In the genomic region with DNA sequence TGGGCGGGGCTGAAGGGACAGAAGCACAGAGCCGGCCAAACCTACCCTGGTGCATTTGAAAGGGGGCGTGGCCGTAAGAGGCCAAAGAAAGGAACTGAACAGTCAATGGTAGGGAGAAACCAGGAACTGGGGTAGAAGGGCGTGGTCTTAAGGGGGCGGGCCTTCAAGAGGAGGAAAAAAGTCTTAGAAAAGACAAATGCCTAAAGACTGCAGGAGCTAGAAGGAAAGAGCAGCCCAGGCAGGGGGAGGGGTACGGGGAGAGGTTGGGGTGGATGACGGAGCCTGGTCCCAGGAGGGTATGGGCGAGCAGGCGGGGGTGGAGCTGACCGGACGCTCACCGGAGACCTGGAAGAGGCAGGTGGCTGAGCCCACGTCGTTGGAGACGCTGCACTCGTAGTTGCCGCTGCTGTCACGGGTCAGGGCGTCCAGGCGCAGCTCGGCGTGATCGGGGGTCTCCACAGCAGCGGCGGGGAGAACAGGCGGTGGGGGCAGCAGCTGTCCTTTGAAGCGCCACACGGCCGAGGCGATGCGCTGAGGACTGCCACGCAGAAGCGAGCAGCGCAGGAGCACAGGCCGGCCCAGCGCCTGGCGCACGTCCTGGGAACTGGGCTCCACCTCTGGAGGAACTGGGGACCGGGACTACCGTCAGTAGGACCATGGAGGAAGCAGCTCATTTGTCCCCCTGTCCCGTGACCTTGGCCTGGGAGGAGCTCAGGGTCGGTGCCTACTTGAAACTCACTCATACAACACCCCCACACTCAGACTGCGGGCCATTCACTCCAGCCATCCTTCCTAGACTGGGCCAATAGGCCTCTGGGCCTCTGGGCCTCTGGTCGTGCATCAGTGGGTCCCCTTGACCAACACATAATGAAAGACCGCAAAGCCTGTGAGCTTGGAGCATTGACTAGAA, we compare ENCODE assay signal across 8 mouse cellular contexts.
DNase-seq lines count a peak whose midpoint lies in the region; ATAC-seq and TF ChIP-seq lines count a peak whose summit lies in the region.

No protein-coding gene starts in this region.

- no peaks in the 10 kb centered on the region for H3K9me3 ChIP-seq in ES-E14 (ENCODE audit: control insufficient read depth, insufficient read depth, low read depth, low read length)
- no peaks in the 10 kb centered on the region for H3K9me3 ChIP-seq in lung, embryonic 15.5 days

- H3K4me1 ChIP-seq in ES-E14 (ENCODE audit: control insufficient read depth in 2 of 2, insufficient read depth in 2 of 2, low read length in 2 of 2, poor library complexity in 1 of 2) = peaks cover 2 to 20% of the 10 kb centered on the region in 2 experiments; a peak in 2 of 4 replicates
- H3K4me1 ChIP-seq in lung, embryonic 15.5 days = peaks cover 12% of the 10 kb centered on the region

- peak overlapping the region; percentile 91 for H3K4me2 ChIP-seq in lung, embryonic 15.5 days

- H3K27ac ChIP-seq in ES-E14 (ENCODE audit: insufficient read depth, low read depth, low read length, poor library complexity, severe bottlenecking) = no peak overlapping the region; the same call in 1 of the 2 replicates
- 0 out of 2 replicates have a peak overlapping the region, but pooled peaks have one; percentile 18 for H3K27ac ChIP-seq in lung, embryonic 15.5 days

- peak; percentile 90 for DNase-seq in ES-E14 (ENCODE audit: low read depth, low spot score)
- DNase-seq in c-Kit-positive CD71-positive TER-119-negative erythroid progenitor cells, embryonic 14.5 days (ENCODE audit: low read depth) = peak; percentile 79
- DNase-seq in kidney, adult 18-20 months = peak; percentile 33
- DNase-seq in layer of hippocampus, postnatal 14 days (ENCODE audit: low spot score in 2 of 2) = no peak

- H3K27me3 ChIP-seq in lung, embryonic 15.5 days = no peaks in the 10 kb centered on the region

- 6% methylated on average over 46 of the region's 46 CpGs for WGBS in lung, embryonic 15.5 days

- ATAC-seq in granulocyte monocyte progenitor cell, adult 5-6 weeks (replicated peaks; ENCODE audit: poor library complexity, severe bottlenecking) = peak; percentile 72
- ATAC-seq in lung, embryonic 15.5 days (ENCODE audit: borderline replicate concordance, extremely low read depth, low FRiP score, low TSS enrichment) = peak; percentile 75; the same call in 1 of the 2 replicates
- peak; percentile 81 for ATAC-seq in neutrophil, adult 5-6 weeks (ENCODE audit: extremely low read depth, insufficient number of reproducible peaks, low FRiP score, poor library complexity, severe bottlenecking)
- no peak for ATAC-seq in frontal cortex, adult (ENCODE audit: low TSS enrichment)

- H3K36me3 ChIP-seq in ES-E14 (ENCODE audit: control insufficient read depth, insufficient read depth, low read length, poor library complexity, severe bottlenecking) = no peaks in the 10 kb centered on the region
- no peaks in the 10 kb centered on the region for H3K36me3 ChIP-seq in lung, embryonic 15.5 days

- peak overlapping the region; percentile 61 to 81 for H3K4me3 ChIP-seq in ES-E14 (ENCODE audit: insufficient read depth in 1 of 2, low read depth in 1 of 2, low read length in 2 of 2, poor library complexity in 1 of 2, severe bottlenecking in 1 of 2)
- H3K4me3 ChIP-seq in lung, embryonic 15.5 days = peak overlapping the region; percentile 46

- in situ Hi-C loops in ES-E14 (cut with MboI; ENCODE audit: low sequenced_read_pairs in 2 of 2, unreplicated experiment in 2 of 2) = no loop called here

- peak overlapping the region; percentile 75 for H3K9ac ChIP-seq in ES-E14 (ENCODE audit: insufficient read depth, low read depth, low read length, poor library complexity, severe bottlenecking)
- peak overlapping the region; percentile 43 for H3K9ac ChIP-seq in lung, embryonic 15.5 days

TF ChIP-seq in ES-E14, 5 proteins besides CTCF, POLR2A, EP300 and RAD21:
- TF ChIP-seq MAFK (IDR thresholded peaks at IDR 0.05; ENCODE audit: insufficient read depth, low read depth, low read length) = no peak
- no peak for TF ChIP-seq HCFC1 (IDR thresholded peaks at IDR 0.05; ENCODE audit: borderline replicate concordance, insufficient read depth, low read length)
- TF ChIP-seq ZC3H11A (IDR thresholded peaks at IDR 0.05; ENCODE audit: borderline replicate concordance, low read depth, low read length) = no peak
- TF ChIP-seq CHD2 (IDR thresholded peaks at IDR 0.05; ENCODE audit: low read depth, low read length) = no peak
- no peak for TF ChIP-seq ZNF384 (IDR thresholded peaks at IDR 0.05; ENCODE audit: low read depth, low read length)

Comparison
In these comparisons a context has a peak if more than half of its experiments do, and no peak if none do; other contexts are left out.
1. DNase-seq: peak in ES-E14 (single experiment), c-Kit-positive CD71-positive TER-119-negative erythroid progenitor cells, embryonic 14.5 days (single experiment) and kidney, adult 18-20 months (single experiment); none in layer of hippocampus, postnatal 14 days (0 of 2).